Mouse (Mus musculus) liver, embryonic 16.5 days (tissue): ENCODE measurements around the gene Asl. TPM values are rescaled to one million over a fixed set of nuclear protein-coding genes. Genes with fewer than 3 reads are reported as not detected.

Source experiments
- ATAC-seq: fragments of 200-750 bp; cut with Nextera tagmentation; 2 replicates; pipeline ENCODE4 v1.8.0; 2017; ENCODE audit warnings: low read depth, mild to moderate bottlenecking, moderate number of reproducible peaks, moderate library complexity
- H3K27ac ChIP-seq: fragments of 300-500 bp; sonication (generic); 2 replicates; pipeline ENCODE4 v1.5.1; 2014; ENCODE audit warnings: mild to moderate bottlenecking, low read length
- H3K27me3 ChIP-seq: fragments of 300-500 bp; sonication (generic); 2 replicates; pipeline ENCODE4 v1.6.1; 2014; ENCODE audit warnings: low read depth, low read length, mixed read lengths; ENCODE audit not compliant: control insufficient read depth, insufficient read depth
- H3K36me3 ChIP-seq: fragments of 300-500 bp; sonication (generic); 2 replicates; pipeline ENCODE4 v1.6.1; 2014; ENCODE audit warnings: mild to moderate bottlenecking; ENCODE audit not compliant: control insufficient read depth, insufficient read depth
- H3K4me1 ChIP-seq: fragments of 300-500 bp; sonication (generic); 2 replicates; pipeline ENCODE4 v1.6.1; 2014; ENCODE audit warnings: low read depth, low read length, mixed read lengths; ENCODE audit not compliant: control insufficient read depth
- H3K4me2 ChIP-seq: fragments of 300-500 bp; sonication (generic); 2 replicates; pipeline ENCODE4 v1.6.1; 2014; ENCODE audit warnings: low read depth, low read length, mixed read lengths
- H3K4me3 ChIP-seq: fragments of 300-500 bp; sonication (generic); 2 replicates; pipeline ENCODE4 v1.5.1; 2014; ENCODE audit warnings: low read depth, mild to moderate bottlenecking, low read length
- H3K9ac ChIP-seq: fragments of 300-500 bp; sonication (generic); 2 replicates; pipeline ENCODE4 v1.6.1; 2014; ENCODE audit warnings: low read depth, low read length
- H3K9me3 ChIP-seq: fragments of 300-500 bp; sonication (generic); replicated peaks from 2 replicates; pipeline ENCODE4 v1.6.1; 2016; ENCODE audit warnings: low read length; ENCODE audit not compliant: control insufficient read depth
- WGBS: fragments of 180-500 bp; shearing (Covaris S2); extraction: QIAGEN DNeasy Blood & Tissue Kit; methylation state at CpG from one replicate; pipeline ENCODE4 v1.1.7; 2014; ENCODE audit not compliant: insufficient replicate concordance; 5-methylcytosine and 5-hydroxymethylcytosine counted together
- polyA plus RNA-seq: library from polyadenylated mRNA; unstranded; fragments of >200 nt; fragmentation: Nextera tagmentation; extraction: Ambion mirVana; gene quantifications from 2 replicates; pipeline ENCODE4 v1.2.1, GENCODE M21; 2015

Gene Asl
- polyA plus RNA-seq, 1 experiment from 2014 or later, result 65.8 TPM

- no peak overlapping the region for H3K4me3 ChIP-seq
- no peak overlapping the region for H3K9ac ChIP-seq
- WGBS, result 81% methylated on average over 15 of the region's 15 CpGs
- ATAC-seq, result no peak
- peaks cover 10% of the 10 kb centered on the region; the same call in 1 of the 2 replicates for H3K4me1 ChIP-seq
- H3K36me3 ChIP-seq, result peaks cover 20% of the 10 kb centered on the region
- no peaks in the 10 kb centered on the region for H3K9me3 ChIP-seq
- no peak overlapping the region for H3K27ac ChIP-seq
- H3K27me3 ChIP-seq, result no peaks in the 10 kb centered on the region
- H3K4me2 ChIP-seq, result no peak overlapping the region
Observed at GRCm38 (mm10) chr5:130051073-130051860, 22.2 kb upstream of the Asl start.

GRCm38 (mm10) chr5:130050416-130050815 lies 21.4 kb upstream of the Asl start:
- no peaks in the 10 kb centered on the region for H3K9me3 ChIP-seq
- H3K27ac ChIP-seq, result no peak overlapping the region
- peaks cover 20% of the 10 kb centered on the region for H3K36me3 ChIP-seq
- peaks cover 8% of the 10 kb centered on the region; the same call in 1 of the 2 replicates for H3K4me1 ChIP-seq
- 78% methylated on average over 6 of the region's 6 CpGs for whole genome bisulfite sequencing
- no peak overlapping the region for H3K4me3 ChIP-seq
- H3K27me3 ChIP-seq, result no peaks in the 10 kb centered on the region
- no peak overlapping the region for H3K4me2 ChIP-seq
- ATAC-seq, result no peak
- no peak overlapping the region for H3K9ac ChIP-seq

- Histone ChIP-seq H3K36me3 (peaks cover 20% of the 10 kb centered on the region), H3K27ac (no peak overlapping the region)
- no peak for ATAC-seq
Observed at GRCm38 (mm10) chr5:130048786-130049520, 19.9 kb upstream of the Asl start.

GRCm38 (mm10) chr5:130047013-130047412 lies 18.0 kb upstream of the Asl start:
- Histone ChIP-seq H3K27ac (no peak overlapping the region), H3K27me3 (no peaks in the 10 kb centered on the region), H3K9ac (no peak overlapping the region), H3K36me3 (peaks cover 28% of the 10 kb centered on the region), H3K9me3 (no peaks in the 10 kb centered on the region), H3K4me2 (no peak overlapping the region), H3K4me3 (no peak overlapping the region), H3K4me1 (peaks cover 5% of the 10 kb centered on the region; the same call in 1 of the 2 replicates)
- no peak for ATAC-seq
- 80% methylated on average over 6 of the region's 6 CpGs for WGBS

More at GRCm38 (mm10) chr5:130048786-130049520, 19.9 kb upstream of the Asl start:
- H3K9me3 ChIP-seq, result no peaks in the 10 kb centered on the region
- 85% methylated on average over 15 of the region's 15 CpGs for WGBS
- no peak overlapping the region for H3K9ac ChIP-seq
- no peak overlapping the region for H3K4me3 ChIP-seq
- peaks cover 10% of the 10 kb centered on the region; the same call in 1 of the 2 replicates for H3K4me1 ChIP-seq
- H3K27me3 ChIP-seq, result no peaks in the 10 kb centered on the region
- H3K4me2 ChIP-seq, result no peak overlapping the region

- no peak overlapping the region for H3K4me3 ChIP-seq
- 85% methylated on average over 10 of the region's 10 CpGs for WGBS
- no peak overlapping the region for H3K9ac ChIP-seq
- peaks cover 5% of the 10 kb centered on the region; the same call in 1 of the 2 replicates for H3K4me1 ChIP-seq
- ATAC-seq, result no peak
- H3K4me2 ChIP-seq, result no peak overlapping the region
- no peaks in the 10 kb centered on the region for H3K27me3 ChIP-seq
- peaks cover 26% of the 10 kb centered on the region for H3K36me3 ChIP-seq
- no peak overlapping the region for H3K27ac ChIP-seq
- H3K9me3 ChIP-seq, result no peaks in the 10 kb centered on the region
Observed at GRCm38 (mm10) chr5:130046589-130046988, 17.5 kb upstream of the Asl start.

GRCm38 (mm10) chr5:130046100-130046499 lies 17.1 kb upstream of the Asl start:
- H3K27me3 ChIP-seq, result no peaks in the 10 kb centered on the region
- WGBS, result 86% methylated on average over 7 of the region's 7 CpGs
- ATAC-seq, result no peak
- H3K9me3 ChIP-seq, result no peaks in the 10 kb centered on the region
- no peak overlapping the region for H3K9ac ChIP-seq
- no peak overlapping the region for H3K4me2 ChIP-seq
- H3K27ac ChIP-seq, result no peak overlapping the region
- H3K4me1 ChIP-seq, result peaks cover 5% of the 10 kb centered on the region; the same call in 1 of the 2 replicates
- no peak overlapping the region for H3K4me3 ChIP-seq
- peaks cover 29% of the 10 kb centered on the region for H3K36me3 ChIP-seq

- Histone ChIP-seq H3K9ac (no peak overlapping the region), H3K4me3 (no peak overlapping the region), H3K4me2 (no peak overlapping the region), H3K9me3 (no peaks in the 10 kb centered on the region), H3K27ac (0 out of 2 replicates have a peak overlapping the region, but pooled peaks have one; percentile 37), H3K27me3 (no peaks in the 10 kb centered on the region), H3K36me3 (peaks cover 32% of the 10 kb centered on the region), H3K4me1 (peaks cover 5% of the 10 kb centered on the region; the same call in 1 of the 2 replicates)
- 60% methylated on average over 7 of the region's 7 CpGs for WGBS
- peak; percentile 71 for ATAC-seq
Observed at GRCm38 (mm10) chr5:130044201-130044695, 15.2 kb upstream of the Asl start.

GRCm38 (mm10) chr5:130043741-130044140 lies 14.7 kb upstream of the Asl start:
- peaks cover 5% of the 10 kb centered on the region; the same call in 1 of the 2 replicates for H3K4me1 ChIP-seq
- 81% methylated on average over 3 of the region's 3 CpGs for WGBS
- no peaks in the 10 kb centered on the region for H3K9me3 ChIP-seq
- no peak overlapping the region for H3K9ac ChIP-seq
- no peak overlapping the region for H3K4me3 ChIP-seq
- no peak overlapping the region for H3K4me2 ChIP-seq
- H3K27me3 ChIP-seq, result no peaks in the 10 kb centered on the region
- peak; percentile 37; the same call in 1 of the 2 replicates for ATAC-seq
- H3K27ac ChIP-seq, result 0 out of 2 replicates have a peak overlapping the region, but pooled peaks have one; percentile 37
- peaks cover 31% of the 10 kb centered on the region for H3K36me3 ChIP-seq
